Mouse (Mus musculus): ENCODE measurements around the gene Hist1h2ap. TPM values are rescaled to one million over a fixed set of nuclear protein-coding genes. Genes with fewer than 3 reads are reported as not detected.
A peak's percentile ranks its signal among the peaks of the same experiment; 100 is the strongest.
"Not testable (repeated sequence)": the region's sequence is repeated elsewhere in the genome, so short reads cannot be mapped to it uniquely, and the experiment has no call there.

Gene Hist1h2ap
- polyA plus RNA-seq (2012; rRNA removed) = 2.4 and 3.5 TPM in 2 replicates

- H3K4me3 ChIP-seq (ENCODE audit: insufficient read depth, low read length); H3K4me1 ChIP-seq (ENCODE audit: control insufficient read depth, insufficient read depth, low read length); H3K27ac ChIP-seq (ENCODE audit: insufficient read depth, low read length): not testable (repeated sequence)
Observed at GRCm38 (mm10) chr13:21833461-21833860, at the start of gene Hist1h2ap, which contains the start of gene Hist1h2br. Gene Hist1h2ap (minus strand): TSS chr13:21833507. Gene Hist1h2br (plus strand): TSS chr13:21833743.

GRCm38 (mm10) chr13:21882760-21883405, 49.6 kb upstream of the Hist1h2ap start:
- Histone ChIP-seq H3K4me1 (ENCODE audit: control insufficient read depth, insufficient read depth, low read length) (no peaks in the 10 kb centered on the region), H3K4me3 (ENCODE audit: insufficient read depth, low read length) (peak overlapping the region; percentile 38), H3K27ac (ENCODE audit: insufficient read depth, low read length) (no peak overlapping the region)
- TF ChIP-seq POLR2A (IDR thresholded peaks at IDR 0.05; ENCODE audit: extremely low read depth, insufficient read depth, low read length) (no peak), CTCF (IDR thresholded peaks at IDR 0.05; ENCODE audit: extremely low read depth, insufficient read depth, low read length) (no peak)

- no peak overlapping the region for H3K27ac ChIP-seq (ENCODE audit: insufficient read depth, low read length)
- peak overlapping the region; percentile 39 for H3K4me3 ChIP-seq (ENCODE audit: insufficient read depth, low read length)
- H3K4me1 ChIP-seq (ENCODE audit: control insufficient read depth, insufficient read depth, low read length) = no peaks in the 10 kb centered on the region
- TF ChIP-seq CTCF (IDR thresholded peaks at IDR 0.05; ENCODE audit: extremely low read depth, insufficient read depth, low read length) (no peak), POLR2A (IDR thresholded peaks at IDR 0.05; ENCODE audit: extremely low read depth, insufficient read depth, low read length) (no peak)
Observed at GRCm38 (mm10) chr13:21881878-21882669, 48.8 kb upstream of the Hist1h2ap start.

GRCm38 (mm10) chr13:21880735-21881134, 47.4 kb upstream of the Hist1h2ap start:
- no peak overlapping the region for H3K4me3 ChIP-seq (ENCODE audit: insufficient read depth, low read length)
- no peak overlapping the region for H3K27ac ChIP-seq (ENCODE audit: insufficient read depth, low read length)
- H3K4me1 ChIP-seq (ENCODE audit: control insufficient read depth, insufficient read depth, low read length) = no peaks in the 10 kb centered on the region
- TF ChIP-seq CTCF (IDR thresholded peaks at IDR 0.05; ENCODE audit: extremely low read depth, insufficient read depth, low read length) = no peak
- TF ChIP-seq POLR2A (IDR thresholded peaks at IDR 0.05; ENCODE audit: extremely low read depth, insufficient read depth, low read length) = no peak

- H3K4me1 ChIP-seq (ENCODE audit: control insufficient read depth, insufficient read depth, low read length); H3K27ac ChIP-seq (ENCODE audit: insufficient read depth, low read length); H3K4me3 ChIP-seq (ENCODE audit: insufficient read depth, low read length): not testable (repeated sequence)
Observed at GRCm38 (mm10) chr13:21865503-21865902, 32.2 kb upstream of the Hist1h2ap start.

GRCm38 (mm10) chr13:21861608-21862007, 28.3 kb upstream of the Hist1h2ap start:
- TF ChIP-seq CTCF (IDR thresholded peaks at IDR 0.05; ENCODE audit: extremely low read depth, insufficient read depth, low read length) (no peak), POLR2A (IDR thresholded peaks at IDR 0.05; ENCODE audit: extremely low read depth, insufficient read depth, low read length) (no peak)
- no peak overlapping the region for H3K27ac ChIP-seq (ENCODE audit: insufficient read depth, low read length)
- no peak overlapping the region for H3K4me3 ChIP-seq (ENCODE audit: insufficient read depth, low read length)
- no peaks in the 10 kb centered on the region for H3K4me1 ChIP-seq (ENCODE audit: control insufficient read depth, insufficient read depth, low read length)

GRCm38 (mm10) chr13:21855698-21856162, 22.4 kb upstream of the Hist1h2ap start:
- Histone ChIP-seq H3K4me3 (ENCODE audit: insufficient read depth, low read length) (peak overlapping the region; percentile 72), H3K27ac (ENCODE audit: insufficient read depth, low read length) (no peak overlapping the region), H3K4me1 (ENCODE audit: control insufficient read depth, insufficient read depth, low read length) (no peaks in the 10 kb centered on the region)
- TF ChIP-seq CTCF (IDR thresholded peaks at IDR 0.05; ENCODE audit: extremely low read depth, insufficient read depth, low read length) (no peak), POLR2A (IDR thresholded peaks at IDR 0.05; ENCODE audit: extremely low read depth, insufficient read depth, low read length) (no peak)

- H3K4me3 ChIP-seq (ENCODE audit: insufficient read depth, low read length) = peak overlapping the region; percentile 72
- TF ChIP-seq CTCF (IDR thresholded peaks at IDR 0.05; ENCODE audit: extremely low read depth, insufficient read depth, low read length) = no peak
- TF ChIP-seq POLR2A (IDR thresholded peaks at IDR 0.05; ENCODE audit: extremely low read depth, insufficient read depth, low read length) = no peak
- H3K27ac ChIP-seq (ENCODE audit: insufficient read depth, low read length) = no peak overlapping the region
- H3K4me1 ChIP-seq (ENCODE audit: control insufficient read depth, insufficient read depth, low read length) = no peaks in the 10 kb centered on the region
Observed at GRCm38 (mm10) chr13:21855146-21855545, 21.8 kb upstream of the Hist1h2ap start.

- Histone ChIP-seq H3K4me1 (ENCODE audit: control insufficient read depth, insufficient read depth, low read length) (no peaks in the 10 kb centered on the region), H3K27ac (ENCODE audit: insufficient read depth, low read length) (no peak overlapping the region), H3K4me3 (ENCODE audit: insufficient read depth, low read length) (no peak overlapping the region)
- no peak for TF ChIP-seq POLR2A (IDR thresholded peaks at IDR 0.05; ENCODE audit: extremely low read depth, insufficient read depth, low read length)
- no peak for TF ChIP-seq CTCF (IDR thresholded peaks at IDR 0.05; ENCODE audit: extremely low read depth, insufficient read depth, low read length)
Observed at GRCm38 (mm10) chr13:21852215-21852945, 19.1 kb upstream of the Hist1h2ap start.

GRCm38 (mm10) chr13:21850696-21851095, 17.4 kb upstream of the Hist1h2ap start:
- not testable (repeated sequence) for H3K4me3 ChIP-seq (ENCODE audit: insufficient read depth, low read length); H3K4me1 ChIP-seq (ENCODE audit: control insufficient read depth, insufficient read depth, low read length); H3K27ac ChIP-seq (ENCODE audit: insufficient read depth, low read length)

Data from cortical plate, adult 2 months (tissue).